Mouse (Mus musculus) layer of hippocampus, adult 9-11 months (tissue): ENCODE data around the gene Tgm2.
A peak's percentile ranks its signal among the peaks of the same experiment; 100 is the strongest.

Experiments used
- DNase-seq: peaks from one replicate; pipeline ENCODE4 v3.0.0; 2022

Gene Tgm2

DNA sequence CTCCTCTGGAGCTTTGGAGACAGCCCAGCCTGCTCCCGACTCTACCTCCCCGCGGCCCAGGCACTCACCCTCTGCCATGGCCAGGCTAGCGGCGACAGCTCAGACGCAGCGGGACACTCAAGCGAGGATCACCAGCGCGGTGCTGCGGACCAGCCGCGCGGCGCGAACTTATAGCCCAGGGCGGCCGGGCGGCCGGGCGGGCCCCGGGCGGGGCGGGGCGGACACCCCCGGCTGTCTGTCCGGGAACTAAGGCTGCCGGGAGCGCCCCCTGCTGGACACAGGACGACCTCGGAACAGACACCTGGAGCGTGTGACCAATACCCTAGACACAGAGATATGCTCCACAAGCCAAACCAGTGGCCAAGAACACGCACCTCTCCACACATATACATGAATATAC is at the start of gene Tgm2:
Gene Tgm2 (minus strand): TSS at position 214 of the 400 bp plus-strand sequence.
- DNase-seq = peak; percentile 48

DNA sequence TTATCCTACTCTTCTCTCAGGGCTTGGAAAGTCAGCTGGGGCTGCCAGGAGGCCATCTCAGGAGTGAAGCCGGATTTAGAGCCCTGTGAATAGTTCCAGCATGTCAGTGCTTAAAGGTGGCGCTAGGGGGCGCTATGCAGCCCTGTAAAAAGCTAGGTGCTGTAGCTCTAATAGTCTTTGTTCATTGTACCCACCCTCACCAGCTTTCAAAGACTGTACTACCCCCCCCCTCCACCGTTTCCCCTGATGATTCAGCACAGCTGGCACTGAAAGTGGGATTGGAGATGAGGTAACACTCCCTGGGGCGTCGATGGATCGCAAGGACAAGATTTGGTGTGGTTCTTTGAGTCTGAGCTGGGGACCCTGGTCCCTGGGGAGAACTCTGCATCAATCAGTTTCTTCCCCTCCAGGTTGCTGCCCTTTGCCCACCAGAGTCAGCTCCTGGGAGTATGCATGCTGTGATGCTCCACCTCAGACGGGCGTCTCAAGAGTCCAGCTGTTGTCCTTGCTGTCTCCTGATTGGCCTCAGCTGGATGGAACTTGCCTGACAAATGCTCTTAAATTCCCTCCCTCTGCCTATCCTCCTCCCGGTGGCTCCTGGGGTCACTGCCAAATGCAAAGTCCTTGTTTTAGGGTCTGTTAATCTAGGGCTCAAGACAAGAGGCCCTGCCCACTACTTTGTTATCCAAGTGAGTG is 48.9 kb upstream of the Tgm2 start:
- no peak for DNase-seq

DNA sequence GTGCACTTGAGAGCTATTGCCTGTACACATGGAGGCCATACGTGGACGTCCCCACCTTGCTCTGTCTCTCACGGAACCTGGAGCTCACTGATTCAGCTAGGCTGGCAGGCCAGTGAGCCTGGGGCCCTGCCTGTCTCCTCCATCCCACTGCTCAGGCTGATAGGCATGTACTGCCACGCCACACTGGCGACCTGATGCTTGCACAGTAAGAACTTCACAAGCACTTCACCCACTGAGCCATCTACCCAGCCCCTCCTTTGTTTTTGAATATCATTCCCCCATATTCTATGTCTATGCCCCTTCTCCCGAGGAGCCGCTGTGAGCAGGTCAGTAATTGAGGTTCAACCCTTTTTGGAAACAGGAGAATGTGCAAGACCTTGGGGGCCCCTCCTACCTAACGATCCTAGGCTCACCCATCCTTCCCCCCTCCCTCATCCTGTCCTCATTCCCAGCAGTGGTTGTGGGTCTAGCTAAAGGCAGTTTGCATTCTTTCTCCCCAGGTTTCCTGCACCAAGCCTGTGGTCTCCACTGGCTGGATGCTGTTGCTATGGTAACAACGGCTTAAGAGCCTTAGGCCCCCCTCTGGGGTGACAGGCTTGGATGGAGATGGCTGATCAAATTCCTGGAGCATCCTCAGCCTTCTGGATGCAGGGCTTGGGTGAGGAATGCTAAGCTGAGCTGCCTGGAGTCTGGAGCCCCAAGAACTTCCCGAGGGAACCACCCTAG is 47.5 kb upstream of the Tgm2 start:
- DNase-seq = no peak

DNA sequence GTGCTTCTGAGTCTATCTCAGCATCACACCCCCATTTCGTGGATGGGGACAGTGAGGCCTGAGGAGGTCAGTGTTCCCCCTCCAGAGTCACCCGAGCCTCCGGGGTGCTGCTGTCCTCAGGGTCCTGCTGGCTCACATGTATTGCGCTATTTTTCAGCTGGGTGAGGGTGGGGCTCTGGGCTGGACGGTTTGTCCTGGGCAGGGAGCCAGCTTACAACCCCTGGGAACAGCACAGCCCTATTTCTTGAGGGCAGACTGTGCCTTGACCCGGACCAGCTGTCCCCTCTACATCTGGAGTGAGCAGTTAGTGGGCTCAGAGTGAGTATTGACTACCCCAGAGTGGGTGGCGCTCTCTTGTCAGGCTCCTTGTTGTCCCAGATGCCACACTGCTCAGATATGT is 44.9 kb upstream of the Tgm2 start:
- no peak for DNase-seq

DNA sequence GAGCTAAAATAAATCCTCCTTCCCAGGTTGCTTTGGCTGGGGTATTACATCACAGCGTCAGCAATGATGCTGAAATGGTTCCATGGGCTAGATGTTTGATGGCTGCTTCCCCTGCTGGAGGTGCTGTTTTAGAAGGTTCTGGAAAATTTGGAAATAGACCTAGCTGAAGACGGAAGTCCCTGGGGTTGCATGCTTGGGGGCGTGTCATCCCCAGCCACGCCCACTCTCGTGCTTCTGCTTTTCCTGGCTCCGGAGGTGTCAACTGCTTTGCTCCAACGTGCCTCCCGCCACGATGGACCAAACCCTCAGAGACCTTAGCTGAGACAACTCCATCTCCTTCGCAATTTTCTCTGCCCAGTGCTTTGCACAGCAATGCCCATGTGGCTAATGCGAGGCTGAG is 43.2 kb upstream of the Tgm2 start:
- no peak for DNase-seq

DNA sequence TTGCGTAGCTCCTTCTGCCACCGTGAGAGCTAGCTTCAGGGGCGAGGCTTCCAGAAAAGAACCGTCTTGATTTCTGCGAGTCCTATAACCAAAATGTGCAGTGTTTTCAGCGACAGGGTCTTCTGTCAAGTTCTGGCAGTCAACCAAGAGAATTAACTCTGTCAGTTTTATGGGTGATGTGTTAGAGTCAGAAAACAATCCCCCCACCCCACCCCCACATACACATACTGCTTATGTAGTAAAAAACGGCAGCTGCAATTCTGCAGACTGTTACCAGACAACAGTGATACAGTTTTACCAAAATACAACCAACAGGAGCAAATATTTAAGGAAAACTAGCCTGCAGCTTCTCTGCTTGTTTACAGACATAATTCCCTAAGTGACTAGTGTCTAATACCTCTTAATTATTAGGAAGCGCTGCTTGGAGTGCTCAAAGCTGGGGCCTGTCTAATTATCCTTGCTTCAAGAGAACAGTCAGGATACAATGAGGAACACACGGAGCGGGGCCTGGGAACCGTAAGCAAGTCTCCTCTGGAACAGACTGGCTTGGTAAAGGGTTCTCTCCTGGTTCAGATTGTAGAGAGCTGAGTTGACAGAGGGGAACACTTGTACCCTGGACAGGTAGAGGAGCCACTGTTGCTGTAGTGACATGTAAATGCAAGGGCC is 40.1 kb upstream of the Tgm2 start:
- DNase-seq = no peak

DNA sequence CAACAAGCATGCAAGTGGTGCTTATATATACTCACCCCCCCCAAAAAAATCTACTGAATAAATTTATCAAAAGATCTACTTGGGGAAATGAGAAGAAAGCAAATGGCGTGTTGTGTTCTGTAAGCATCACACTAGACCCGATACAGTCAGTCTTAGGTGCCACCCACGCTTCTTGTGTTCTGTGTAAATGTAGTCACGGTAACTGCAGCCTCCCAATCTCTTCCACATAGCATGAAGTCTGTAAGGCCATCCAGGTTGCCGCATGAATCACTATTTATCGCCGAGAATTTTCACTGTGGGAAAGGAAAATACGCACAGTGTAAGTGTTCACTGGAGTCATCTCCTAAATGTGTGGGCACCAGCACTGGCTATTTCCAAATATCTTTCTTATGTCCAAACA is 37.0 kb upstream of the Tgm2 start:
- no peak for DNase-seq

DNA sequence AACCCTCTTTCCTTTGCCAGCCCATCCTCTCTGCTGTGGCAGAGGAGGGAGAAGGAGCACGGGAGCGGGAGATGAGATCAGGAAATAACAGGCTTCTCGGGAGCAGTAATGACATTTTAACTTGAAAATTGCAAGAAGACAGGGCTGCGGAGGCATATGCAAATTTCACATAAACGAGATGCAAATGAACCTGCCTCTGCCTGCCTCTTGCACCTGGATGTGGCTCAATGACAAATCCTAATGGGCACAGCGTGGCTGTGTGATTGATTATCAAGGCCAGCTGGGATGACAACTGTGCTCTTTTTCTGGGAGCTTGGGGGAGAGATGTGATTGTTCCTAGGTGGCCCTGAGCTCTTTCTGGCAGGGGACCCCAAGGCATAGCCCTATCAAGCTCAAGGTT is 35.7 kb upstream of the Tgm2 start:
- DNase-seq = no peak

DNA sequence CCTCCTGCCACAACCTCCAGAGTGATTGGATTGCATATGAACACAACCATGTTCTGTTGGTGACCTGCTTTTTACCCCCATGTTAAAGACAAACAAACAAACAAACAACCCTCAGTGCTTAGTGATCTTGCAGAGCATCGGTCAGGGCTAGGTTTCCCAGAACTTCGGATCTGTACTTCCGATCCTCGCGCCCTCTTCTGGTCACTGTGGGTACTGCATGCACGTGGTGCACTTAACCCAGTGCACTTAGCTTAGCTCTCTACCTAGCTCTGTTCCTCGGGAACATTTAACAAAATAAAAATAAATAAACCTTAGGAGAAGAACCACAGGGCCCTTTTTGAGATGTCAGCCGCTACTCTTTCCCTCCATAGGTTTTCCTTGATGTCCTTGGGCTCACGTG is 34.6 kb upstream of the Tgm2 start:
- no peak for DNase-seq

DNA sequence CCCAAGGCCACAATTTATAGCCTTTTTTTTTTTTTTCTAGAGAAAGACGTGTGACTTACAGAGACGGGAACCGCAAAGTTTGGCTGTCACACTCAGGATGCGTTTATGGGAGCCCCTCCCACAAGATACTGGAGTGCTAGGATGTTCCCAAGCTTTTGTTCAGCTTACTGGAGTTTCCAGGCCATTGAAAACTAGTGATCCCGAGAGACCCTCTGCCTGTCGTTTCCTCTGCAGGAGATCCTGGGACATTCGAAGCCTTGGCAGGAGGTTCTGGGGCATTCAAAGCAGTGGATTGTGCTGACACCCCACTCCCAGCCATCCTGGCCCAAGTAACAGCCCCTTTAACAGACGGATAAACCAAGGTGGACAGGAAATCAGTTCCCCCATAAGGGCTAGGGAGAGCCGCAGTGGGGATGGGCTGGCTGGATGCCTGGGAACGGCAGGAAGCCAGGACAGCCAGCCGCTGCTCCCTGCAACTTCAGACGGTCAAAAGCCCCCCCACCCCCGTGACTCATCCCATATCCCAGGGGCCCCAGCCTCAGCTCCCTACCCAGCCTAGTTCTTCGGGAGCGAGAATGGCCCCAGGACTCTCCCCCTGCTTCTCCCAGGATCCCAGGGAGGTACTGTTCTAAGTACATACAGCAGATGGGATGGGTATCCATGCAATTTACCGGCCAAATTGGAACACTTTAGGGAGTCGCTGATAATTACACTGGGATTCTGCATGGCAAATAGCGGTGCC is 33.3 kb upstream of the Tgm2 start:
- DNase-seq = no peak

DNA sequence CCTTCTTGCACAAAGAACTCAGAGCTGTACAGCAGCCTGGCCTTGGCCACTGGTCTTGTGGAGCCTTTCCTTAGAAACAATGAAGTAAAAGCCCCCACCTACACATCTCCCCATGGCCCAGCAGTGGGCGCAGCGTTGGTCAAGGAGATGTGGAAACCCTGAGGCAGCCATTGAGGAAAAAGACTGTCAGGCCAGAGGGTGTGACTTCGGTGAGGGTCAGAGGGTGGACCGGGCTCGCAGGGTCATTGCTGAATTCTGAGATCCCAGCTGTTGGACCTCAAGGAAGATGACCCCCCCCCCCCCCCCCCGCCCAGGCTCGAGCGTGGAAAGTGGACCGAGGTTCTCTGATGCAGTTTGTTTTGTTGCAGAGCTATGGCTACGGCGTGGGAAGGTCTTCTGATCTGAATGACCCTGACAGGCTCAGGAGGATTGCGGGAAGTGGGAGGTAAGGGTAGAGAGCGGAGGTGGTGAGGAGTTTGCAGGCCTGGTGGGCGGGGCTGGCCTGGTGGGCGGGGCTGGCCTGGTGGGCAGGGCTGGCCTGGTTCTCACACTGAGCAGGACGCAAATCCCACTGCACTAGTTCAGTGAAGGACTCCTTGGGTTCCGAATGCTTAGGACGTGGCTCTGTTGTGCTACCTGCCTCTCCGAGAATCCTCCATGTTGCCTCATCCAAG is 32.6 kb upstream of the Tgm2 start:
- DNase-seq = no peak

DNA sequence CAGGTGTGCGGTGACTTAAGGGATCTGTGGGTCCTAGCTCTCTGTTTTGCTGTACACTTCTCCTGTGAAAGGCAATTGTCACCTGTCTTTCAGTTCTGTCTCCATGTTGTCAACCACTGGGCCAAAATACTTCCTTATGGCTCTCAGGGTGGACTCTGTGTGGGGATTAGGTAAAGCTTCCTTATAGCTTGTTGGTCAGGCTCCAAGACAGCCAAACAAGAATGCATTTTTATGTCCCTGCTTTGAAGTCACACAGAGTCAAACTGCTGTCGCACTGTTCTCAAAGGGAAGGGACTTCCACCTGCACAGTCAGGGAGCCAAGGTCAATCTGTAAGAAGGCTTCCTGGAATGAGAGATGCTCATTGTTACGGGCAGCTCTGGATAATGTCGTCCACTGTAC is 31.9 kb upstream of the Tgm2 start:
- no peak for DNase-seq

DNA sequence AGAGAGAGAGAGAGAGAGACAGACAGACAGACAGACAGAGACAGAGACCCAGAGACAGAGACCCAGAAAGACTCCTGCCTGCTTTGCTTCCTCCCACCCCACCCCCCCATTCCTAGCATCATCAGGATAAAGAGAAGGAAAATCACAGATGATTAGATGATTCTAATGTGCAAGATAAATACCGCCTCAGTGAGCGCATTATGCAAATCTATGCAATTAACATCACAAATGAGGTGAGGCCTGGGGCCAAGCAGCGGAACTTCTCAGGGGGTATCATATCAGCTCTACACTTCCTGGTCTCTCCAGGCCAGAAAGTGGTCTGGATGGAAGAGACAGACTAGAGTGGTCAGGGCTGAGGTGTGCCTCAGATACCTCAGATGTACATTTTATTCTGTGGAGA is 31.3 kb upstream of the Tgm2 start:
- DNase-seq = no peak

DNA sequence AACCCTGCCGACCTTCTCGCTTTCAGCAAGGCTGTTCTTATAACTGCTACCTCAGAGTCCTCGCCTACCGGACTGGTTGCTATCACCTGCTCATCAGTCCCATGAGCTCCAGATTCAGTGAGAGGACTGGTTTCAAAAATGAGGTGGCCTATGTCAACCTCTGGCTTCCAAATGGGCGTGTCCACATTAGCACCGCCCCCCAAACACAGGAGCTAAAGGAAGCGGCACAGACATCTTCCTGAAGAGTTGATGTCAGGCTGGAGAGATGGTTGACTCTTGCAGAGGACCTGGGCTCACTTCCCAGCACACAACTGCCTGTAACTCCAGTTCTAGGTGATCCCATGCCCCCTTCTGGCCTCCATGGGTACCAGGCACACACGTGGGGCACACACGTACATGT is 30.5 kb upstream of the Tgm2 start:
- no peak for DNase-seq

DNA sequence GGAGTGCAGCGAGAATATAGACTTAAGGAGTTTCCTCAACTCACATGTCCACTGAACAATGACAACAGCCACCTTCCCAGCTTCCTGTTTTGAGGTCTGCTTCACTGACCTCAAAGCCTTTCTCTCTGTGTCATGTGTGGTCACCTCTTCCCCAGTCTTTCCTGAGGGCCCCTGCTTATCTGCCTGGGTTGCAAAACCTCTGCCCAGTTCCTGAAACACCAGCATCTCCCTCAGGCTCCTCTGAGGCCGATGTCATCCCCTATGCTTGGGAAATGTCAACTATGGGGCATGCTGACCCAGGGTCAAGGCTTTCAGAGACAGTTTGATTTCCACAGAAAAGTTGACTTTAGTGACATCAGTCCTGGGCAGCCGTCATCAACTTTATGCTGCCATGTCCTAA is 29.2 kb upstream of the Tgm2 start:
- DNase-seq = peak; percentile 61

DNA sequence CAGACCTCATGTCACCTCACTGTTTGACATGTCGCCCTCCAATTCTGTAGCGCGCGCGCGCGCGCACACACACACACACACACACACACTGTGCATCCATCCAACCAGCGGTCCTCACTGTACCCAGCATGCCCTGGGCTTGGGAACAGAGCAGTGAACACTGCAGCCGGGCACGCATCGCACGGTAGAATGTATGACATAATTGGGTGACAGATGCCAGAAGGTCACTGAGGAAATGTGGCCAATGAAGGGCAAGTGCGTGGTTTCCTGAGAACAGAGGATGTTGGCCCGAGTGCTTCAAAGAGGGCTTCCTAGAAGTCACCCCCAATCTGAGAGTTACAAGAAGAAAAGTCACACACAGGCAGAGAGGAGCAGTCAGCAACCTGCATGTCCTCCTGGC is 28.7 kb upstream of the Tgm2 start:
- DNase-seq = no peak

DNA sequence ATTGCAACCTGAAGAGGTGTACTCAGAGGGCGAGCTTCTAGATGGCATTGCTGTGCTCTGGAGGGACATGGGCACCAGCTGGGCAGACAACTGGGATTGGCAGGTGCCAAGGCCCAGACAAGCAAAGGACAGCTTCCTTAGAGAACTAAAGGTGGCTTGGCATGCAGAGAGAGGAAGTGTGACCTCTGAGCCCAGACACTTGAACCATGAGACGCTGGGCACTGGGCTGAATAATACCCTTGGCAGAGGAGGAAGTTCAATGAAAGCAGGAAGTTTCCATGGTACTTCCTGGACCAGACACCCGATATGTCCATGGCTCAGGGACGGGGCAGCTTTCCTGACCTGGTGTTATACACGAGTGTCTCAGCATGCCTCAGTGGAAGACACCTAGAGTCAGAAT is 28.2 kb upstream of the Tgm2 start:
- peak; percentile 76 for DNase-seq

DNA sequence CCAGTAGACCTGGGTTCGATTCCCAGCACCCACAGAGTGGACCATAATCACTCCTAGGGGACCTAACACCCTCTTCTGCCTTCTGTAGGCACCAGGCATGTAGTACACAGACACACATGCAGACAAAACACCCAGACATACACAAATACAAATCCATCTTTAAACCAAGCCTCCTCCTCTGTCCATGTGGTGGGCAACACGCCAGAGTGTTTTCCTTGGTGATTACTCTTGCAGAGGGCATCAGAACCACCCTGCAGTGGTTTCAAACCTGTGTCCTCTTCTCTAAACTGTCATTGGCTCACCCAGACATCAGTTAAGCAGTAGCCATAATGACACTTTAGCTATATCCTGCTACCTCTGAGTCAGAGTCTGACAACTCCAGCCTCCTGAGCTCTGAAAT is 24.2 kb upstream of the Tgm2 start:
- DNase-seq = no peak

DNA sequence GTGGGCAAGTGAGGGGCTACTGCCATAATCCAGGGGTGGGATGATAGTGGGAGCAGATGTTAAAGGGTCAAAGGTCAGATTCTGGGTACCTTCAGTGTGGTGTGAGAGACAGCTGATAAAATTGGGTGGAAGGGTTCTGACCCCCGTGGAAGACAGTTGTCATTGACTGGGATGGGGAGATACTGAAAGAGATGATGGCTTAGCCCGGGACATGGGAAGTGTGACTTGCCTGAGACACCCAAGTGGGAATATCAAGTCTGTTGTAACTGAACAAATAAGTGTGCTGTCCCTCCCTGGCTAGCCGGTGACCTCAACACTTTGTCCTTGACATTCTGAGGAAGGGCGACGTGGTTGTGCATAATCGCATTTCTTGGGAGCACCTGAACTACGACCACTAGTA is 23.5 kb upstream of the Tgm2 start:
- no peak for DNase-seq

DNA sequence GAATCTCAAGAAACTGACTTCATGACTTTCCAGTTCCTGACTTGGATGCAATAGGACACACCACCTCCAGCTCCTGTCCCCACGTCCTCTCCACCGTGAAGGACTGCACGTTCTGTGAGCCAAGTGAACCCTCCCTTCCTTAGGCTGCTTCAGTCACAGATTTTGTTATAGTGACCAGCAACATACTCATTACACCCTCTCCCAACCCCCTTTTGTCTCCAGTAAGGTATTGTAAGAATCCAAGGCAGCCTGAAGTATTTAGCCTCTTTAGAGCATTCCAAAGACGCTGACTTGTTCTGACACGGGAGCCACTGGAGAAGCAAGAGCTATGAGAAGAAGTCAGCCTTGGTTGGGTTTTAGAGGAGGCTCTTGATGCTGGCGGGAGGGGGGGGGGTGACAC is 23.1 kb upstream of the Tgm2 start:
- DNase-seq = no peak

DNA sequence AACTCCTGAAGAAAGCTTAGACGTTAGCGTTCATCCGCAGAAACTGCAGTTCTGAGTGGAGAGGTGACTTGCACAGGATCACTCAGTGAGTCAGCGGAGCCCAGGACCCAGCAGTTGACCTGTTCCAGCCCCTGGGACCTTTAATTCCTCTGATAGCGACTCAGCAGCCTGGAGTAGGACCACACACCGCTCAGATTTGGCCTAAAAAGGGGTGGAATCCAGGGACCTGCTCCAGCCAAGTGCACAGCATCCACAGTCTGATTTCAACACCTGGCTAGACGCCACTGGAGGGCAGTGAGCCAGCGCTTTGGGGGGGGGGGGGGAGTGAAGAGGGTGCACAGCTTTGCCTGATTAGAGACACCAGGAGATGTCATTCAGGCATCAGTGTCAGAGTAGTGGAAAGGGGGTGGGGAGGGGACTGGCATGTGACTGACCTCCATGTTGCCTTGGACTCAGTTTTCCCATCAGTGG is 22.5 kb upstream of the Tgm2 start:
- DNase-seq = no peak

DNA sequence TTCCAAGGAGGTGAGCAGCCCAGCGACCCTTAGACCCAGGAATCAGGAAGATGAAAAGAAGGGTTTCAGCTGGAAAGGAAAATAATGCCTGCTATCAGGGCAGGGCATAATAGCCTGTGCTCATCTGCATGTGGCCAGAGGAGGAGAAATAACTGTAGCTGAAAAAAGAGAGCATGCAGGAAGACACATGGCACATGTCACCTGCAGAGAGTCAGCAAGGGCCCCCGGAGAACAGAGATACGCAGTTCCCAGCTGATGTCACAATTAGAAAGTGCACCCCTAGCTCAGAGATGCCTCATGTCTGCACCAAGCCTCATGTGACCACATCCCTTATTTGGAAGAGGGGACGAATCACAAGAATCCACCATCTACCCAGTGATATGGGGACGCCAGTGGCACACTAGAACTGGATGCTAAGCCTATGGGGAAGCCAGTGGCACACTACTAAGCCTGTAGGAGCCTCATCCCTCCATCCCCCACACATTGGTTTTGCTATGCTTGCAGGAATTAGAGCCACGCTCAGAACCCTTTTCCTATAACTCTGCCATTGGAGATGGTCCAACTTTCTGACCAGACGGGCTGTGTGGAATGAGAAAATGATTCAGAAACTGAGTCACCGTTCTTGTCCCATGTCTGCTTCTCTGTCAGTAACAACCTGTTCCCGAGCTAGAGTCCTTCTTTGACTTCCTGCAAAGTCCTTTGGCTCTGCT is 21.4 kb upstream of the Tgm2 start:
- DNase-seq = no peak
